Mouse (Mus musculus) kidney, adult 2 months (tissue): ENCODE measurements around the gene Neurod2.

Source experiments
- CTCF ChIP-seq: fragments of 200-500 bp; conservative IDR thresholded peaks from 2 replicates; pipeline ENCODE4 v1.5.1; 2011; ENCODE audit warnings: low read depth, mild to moderate bottlenecking, control low read depth, low read length, moderate library complexity, mixed read lengths; ENCODE audit not compliant: insufficient read depth, insufficient read length
- POLR2A ChIP-seq: fragments of 200-500 bp; IDR thresholded peaks from one replicate; pipeline ENCODE4 v1.6.1; 2011; ENCODE audit warnings: low read depth, low read length, control low read depth

- no peak for TF ChIP-seq CTCF
- TF ChIP-seq POLR2A = no peak
These were observed 35.0 kb downstream of the Neurod2 start for GRCm38 (mm10) chr11:98294188-98295012.
